Mouse (Mus musculus) embryonic facial prominence, embryonic 15.5 days (tissue): ENCODE data around the gene Apopt1. TPM values are rescaled to one million over a fixed set of nuclear protein-coding genes. Genes with fewer than 3 reads are reported as not detected.

Experiments
- ATAC-seq: fragments of 200-750 bp; cut with Nextera tagmentation; 2 replicates; pipeline ENCODE4 v1.8.0; 2017; ENCODE audit warnings: low read depth, moderate TSS enrichment; ENCODE audit not compliant: insufficient number of reproducible peaks, low FRiP score, low TSS enrichment
- H3K27ac ChIP-seq: fragments of 300-500 bp; sonication (generic); replicated peaks from 2 replicates; pipeline ENCODE4 v1.5.1; 2015; ENCODE audit warnings: mild to moderate bottlenecking, inconsistent platforms
- H3K27me3 ChIP-seq: fragments of 300-500 bp; sonication (generic); 2 replicates; pipeline ENCODE4 v1.6.1; 2015; ENCODE audit warnings: inconsistent platforms
- H3K36me3 ChIP-seq: fragments of 300-500 bp; sonication (generic); 2 replicates; pipeline ENCODE4 v1.6.1; 2015; ENCODE audit warnings: mild to moderate bottlenecking, inconsistent platforms
- H3K4me1 ChIP-seq: fragments of 300-500 bp; sonication (generic); 2 replicates; pipeline ENCODE4 v1.6.1; 2015; ENCODE audit warnings: inconsistent platforms
- H3K4me2 ChIP-seq: fragments of 300-500 bp; sonication (generic); replicated peaks from 2 replicates; pipeline ENCODE4 v1.6.1; 2015; ENCODE audit warnings: mild to moderate bottlenecking, inconsistent platforms
- H3K4me3 ChIP-seq: fragments of 300-500 bp; sonication (generic); replicated peaks from 2 replicates; pipeline ENCODE4 v1.5.1; 2015; ENCODE audit warnings: mild to moderate bottlenecking, inconsistent platforms
- H3K9ac ChIP-seq: fragments of 300-500 bp; sonication (generic); 2 replicates; pipeline ENCODE4 v1.6.1; 2015; ENCODE audit warnings: inconsistent platforms
- H3K9me3 ChIP-seq: fragments of 300-500 bp; sonication (generic); replicated peaks from 2 replicates; pipeline ENCODE4 v1.6.1; 2016; ENCODE audit warnings: inconsistent platforms
- WGBS: fragments of 180-500 bp; shearing (Covaris S2); methylation state at CpG from one replicate; pipeline ENCODE4 v1.1.7; 2015; 5-methylcytosine and 5-hydroxymethylcytosine counted together
- polyA plus RNA-seq: library from polyadenylated mRNA; unstranded; fragments of >200 nt; fragmentation: Nextera tagmentation; extraction: Ambion mirVana; gene quantifications from 2 replicates; pipeline ENCODE4 v1.2.1, GENCODE M21; 2015

Apopt1 gene
- polyA plus RNA-seq, 1 experiment from 2014 or later = 55.7 TPM

DNA sequence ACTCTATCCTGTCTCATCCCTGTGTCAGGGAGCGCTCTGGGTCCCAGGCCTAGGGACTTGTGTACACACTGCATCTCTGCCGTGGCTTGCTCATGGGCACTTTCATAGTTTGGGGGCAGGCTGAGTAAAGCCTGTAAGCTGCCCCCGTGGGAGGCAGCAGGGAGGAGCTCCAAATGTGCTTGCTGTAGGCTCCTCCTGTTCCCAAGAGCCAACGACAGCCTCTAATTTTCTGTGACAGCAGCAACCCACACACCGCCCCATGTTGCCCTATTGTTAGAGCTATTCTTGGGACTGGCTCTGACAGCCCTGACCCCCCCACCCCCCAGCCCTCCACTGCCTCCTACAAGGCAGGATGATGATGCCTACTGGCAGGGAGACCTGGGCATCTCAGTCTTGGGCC lies 31.1 kb upstream of the Apopt1 start:
- no peak overlapping the region for H3K9ac ChIP-seq
- no peak overlapping the region for H3K27ac ChIP-seq
- no peak overlapping the region for H3K4me3 ChIP-seq
- no peaks in the 10 kb centered on the region for H3K27me3 ChIP-seq
- peaks cover 23% of the 10 kb centered on the region for H3K36me3 ChIP-seq
- peaks cover 26% of the 10 kb centered on the region for H3K4me1 ChIP-seq
- no peaks in the 10 kb centered on the region for H3K9me3 ChIP-seq
- no peak for ATAC-seq
- H3K4me2 ChIP-seq = no peak overlapping the region
- 73% methylated on average over 5 of the region's 5 CpGs for WGBS

DNA sequence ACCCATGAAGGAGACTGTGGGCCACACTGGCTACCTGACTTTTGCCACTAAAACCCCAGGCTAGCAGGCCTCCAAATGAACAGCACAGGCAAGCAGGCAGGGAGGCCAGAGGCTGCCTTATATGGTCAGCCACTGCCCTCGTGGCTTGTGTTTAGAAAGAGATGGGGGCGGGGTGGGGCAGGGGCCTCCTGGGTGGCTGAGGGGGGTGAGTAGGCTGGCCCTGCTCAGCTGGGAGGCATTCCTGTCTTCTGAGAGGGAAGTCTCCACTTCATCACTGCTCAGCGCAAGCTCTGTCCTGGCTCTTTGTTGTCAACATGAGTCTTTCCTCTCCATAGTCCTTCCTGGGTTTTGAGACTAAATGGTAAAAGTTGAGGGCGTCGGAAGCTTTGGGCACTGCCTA lies 30.3 kb upstream of the Apopt1 start:
- H3K27ac ChIP-seq = 0 out of 2 replicates have a peak overlapping the region, but pooled peaks have one; percentile 12
- WGBS = 72% methylated on average over 5 of the region's 5 CpGs
- H3K36me3 ChIP-seq = peaks cover 23% of the 10 kb centered on the region

GRCm38 (mm10) chr12:111686390-111686789 lies 26.7 kb upstream of the Apopt1 start:
- H3K27ac ChIP-seq = no peak overlapping the region
- H3K27me3 ChIP-seq = no peaks in the 10 kb centered on the region
- H3K36me3 ChIP-seq = peaks cover 11% of the 10 kb centered on the region; the same call in 1 of the 2 replicates
- no peak overlapping the region for H3K4me3 ChIP-seq
- no peak overlapping the region for H3K4me2 ChIP-seq
- peaks cover 28% of the 10 kb centered on the region for H3K4me1 ChIP-seq
- no peak for ATAC-seq
- no peak overlapping the region for H3K9ac ChIP-seq
- WGBS = 77% methylated on average over 4 of the region's 4 CpGs
- H3K9me3 ChIP-seq = no peaks in the 10 kb centered on the region

More for the DNA sequence above, 30.3 kb upstream of the Apopt1 start:
- Histone ChIP-seq H3K4me2 (no peak overlapping the region), H3K27me3 (no peaks in the 10 kb centered on the region), H3K9ac (no peak overlapping the region), H3K9me3 (no peaks in the 10 kb centered on the region), H3K4me3 (no peak overlapping the region), H3K4me1 (peaks cover 28% of the 10 kb centered on the region)
- ATAC-seq = no peak

- Histone ChIP-seq H3K9ac (no peak overlapping the region), H3K27me3 (no peaks in the 10 kb centered on the region), H3K9me3 (no peaks in the 10 kb centered on the region), H3K4me2 (no peak overlapping the region), H3K27ac (peak overlapping the region; percentile 58; the same call in 1 of the 2 replicates), H3K4me1 (peaks cover 31% of the 10 kb centered on the region), H3K36me3 (no peaks in the 10 kb centered on the region; the same call in 1 of the 2 replicates), H3K4me3 (no peak overlapping the region)
- WGBS = 17% methylated on average over 14 of the region's 14 CpGs
- ATAC-seq = peak; percentile 66
Measured at GRCm38 (mm10) chr12:111687350-111688068, 25.6 kb upstream of the Apopt1 start.

GRCm38 (mm10) chr12:111688069-111688428 lies 25.0 kb upstream of the Apopt1 start:
- no peaks in the 10 kb centered on the region for H3K27me3 ChIP-seq
- H3K9ac ChIP-seq = no peak overlapping the region
- H3K36me3 ChIP-seq = no peaks in the 10 kb centered on the region; the same call in 1 of the 2 replicates
- H3K27ac ChIP-seq = peak overlapping the region; percentile 58; the same call in 1 of the 2 replicates
- H3K4me1 ChIP-seq = peaks cover 33% of the 10 kb centered on the region
- H3K4me2 ChIP-seq = no peak overlapping the region
- H3K9me3 ChIP-seq = no peaks in the 10 kb centered on the region
- ATAC-seq = no peak
- H3K4me3 ChIP-seq = no peak overlapping the region
- 43% methylated on average over 2 of the region's 2 CpGs for WGBS

DNA sequence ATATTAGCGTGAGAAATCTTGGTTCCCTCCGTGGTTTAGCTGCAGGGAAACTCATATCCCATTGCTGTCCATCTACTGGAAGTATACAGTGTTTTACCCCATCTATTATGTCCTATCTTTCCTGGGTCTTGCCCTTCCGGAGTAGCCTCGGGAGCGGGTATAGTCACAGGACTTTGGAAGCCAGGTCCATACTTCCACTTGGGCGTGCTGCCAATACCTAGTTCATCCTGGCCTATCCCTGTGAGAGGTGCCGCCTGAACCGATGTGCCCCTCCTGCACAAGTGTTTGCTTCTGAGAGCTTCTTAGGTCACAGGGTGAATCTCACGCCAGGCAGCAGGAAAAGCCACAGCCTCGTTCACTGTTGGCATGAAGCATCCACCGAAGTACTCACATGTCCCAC lies 23.6 kb upstream of the Apopt1 start:
- peaks cover 47% of the 10 kb centered on the region for H3K4me1 ChIP-seq
- no peak overlapping the region for H3K4me2 ChIP-seq
- no peaks in the 10 kb centered on the region for H3K9me3 ChIP-seq
- H3K4me3 ChIP-seq = no peak overlapping the region
- WGBS = 71% methylated on average over 11 of the region's 11 CpGs
- no peak for ATAC-seq
- no peak overlapping the region for H3K27ac ChIP-seq
- no peaks in the 10 kb centered on the region for H3K36me3 ChIP-seq
- H3K27me3 ChIP-seq = no peaks in the 10 kb centered on the region
- no peak overlapping the region for H3K9ac ChIP-seq

DNA sequence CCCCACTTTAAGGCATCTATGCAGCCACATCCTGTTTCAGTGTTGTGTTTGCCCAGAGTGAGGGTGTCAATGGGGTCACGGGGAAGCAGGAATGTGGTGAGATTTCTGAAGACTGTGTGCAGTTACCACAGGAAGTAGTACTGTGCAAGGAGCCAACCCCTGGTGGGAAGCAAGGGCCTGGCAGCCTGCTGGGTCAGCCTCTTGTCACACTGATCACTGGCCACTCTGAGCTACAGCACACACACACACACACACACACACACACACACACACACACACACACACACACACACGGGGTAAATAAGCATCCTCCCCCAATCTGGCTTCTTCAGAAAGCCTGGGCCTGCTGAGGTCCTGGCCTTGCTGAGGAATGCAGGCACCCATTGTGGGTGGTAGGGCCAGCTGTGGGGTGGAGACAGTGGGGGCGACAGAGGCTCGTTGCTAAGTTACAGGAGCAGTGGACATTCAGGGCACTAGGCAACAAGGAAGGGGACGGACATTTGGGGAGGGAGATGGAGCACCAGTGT lies 21.7 kb upstream of the Apopt1 start:
- Histone ChIP-seq H3K27ac (peak overlapping the region; percentile 44; the same call in 1 of the 2 replicates), H3K4me2 (no peak overlapping the region), H3K9me3 (no peaks in the 10 kb centered on the region), H3K36me3 (no peaks in the 10 kb centered on the region), H3K4me1 (peaks cover 65% of the 10 kb centered on the region), H3K27me3 (no peaks in the 10 kb centered on the region), H3K9ac (no peak overlapping the region), H3K4me3 (no peak overlapping the region)
- 31% methylated on average over 5 of the region's 5 CpGs for WGBS
- no peak for ATAC-seq

- H3K36me3 ChIP-seq = no peaks in the 10 kb centered on the region
- H3K4me1 ChIP-seq = peaks cover 57% of the 10 kb centered on the region
- H3K9me3 ChIP-seq = no peaks in the 10 kb centered on the region
- H3K4me2 ChIP-seq = no peak overlapping the region
- no peak for ATAC-seq
- 71% methylated on average over 5 of the region's 5 CpGs for WGBS
- no peak overlapping the region for H3K9ac ChIP-seq
- no peaks in the 10 kb centered on the region for H3K27me3 ChIP-seq
- H3K4me3 ChIP-seq = no peak overlapping the region
- no peak overlapping the region for H3K27ac ChIP-seq
Measured at GRCm38 (mm10) chr12:111692899-111693298, 20.2 kb upstream of the Apopt1 start.

GRCm38 (mm10) chr12:111693341-111694270 lies 19.5 kb upstream of the Apopt1 start:
- WGBS = 38% methylated on average over 18 of the region's 18 CpGs
- Histone ChIP-seq H3K27me3 (no peaks in the 10 kb centered on the region), H3K9me3 (no peaks in the 10 kb centered on the region), H3K9ac (peak overlapping the region; percentile 12; the same call in 1 of the 2 replicates), H3K36me3 (no peaks in the 10 kb centered on the region), H3K4me2 (peak overlapping the region; percentile 34), H3K27ac (peak overlapping the region; percentile 66), H3K4me1 (peaks cover 53% of the 10 kb centered on the region), H3K4me3 (no peak overlapping the region)
- peak; percentile 66 for ATAC-seq

DNA sequence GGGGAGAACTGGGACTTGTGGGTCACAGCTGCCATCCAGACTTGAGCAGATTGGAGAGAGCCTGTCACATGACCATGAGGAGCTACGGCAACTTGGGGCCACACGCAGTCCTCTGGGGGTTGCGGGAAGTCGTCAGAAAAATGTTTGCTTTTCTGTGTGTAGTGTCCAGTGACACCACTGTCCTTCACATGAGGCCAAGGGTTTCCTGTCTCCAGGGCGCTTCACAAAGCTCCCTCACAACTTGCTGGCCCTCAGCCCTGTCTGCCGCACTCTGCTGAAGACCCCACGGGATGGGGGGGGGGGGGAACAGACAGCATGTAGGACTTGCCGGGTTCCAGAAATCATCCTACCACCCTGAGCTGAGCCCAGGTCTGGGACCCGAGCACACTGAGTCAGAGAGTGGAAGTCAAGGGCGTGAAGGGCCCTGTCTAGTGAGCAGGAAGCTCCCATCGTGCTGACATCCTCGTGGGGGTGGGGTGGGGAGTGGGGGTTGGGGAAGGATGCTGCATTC lies 18.7 kb upstream of the Apopt1 start:
- no peak overlapping the region for H3K4me3 ChIP-seq
- peak overlapping the region; percentile 66 for H3K27ac ChIP-seq
- H3K4me2 ChIP-seq = peak overlapping the region; percentile 34
- 12% methylated on average over 12 of the region's 12 CpGs for WGBS
- ATAC-seq = no peak
- H3K9me3 ChIP-seq = no peaks in the 10 kb centered on the region
- no peaks in the 10 kb centered on the region for H3K27me3 ChIP-seq
- no peaks in the 10 kb centered on the region for H3K36me3 ChIP-seq
- peaks cover 53% of the 10 kb centered on the region for H3K4me1 ChIP-seq
- 0 out of 2 replicates have a peak overlapping the region, but pooled peaks have one; percentile 12 for H3K9ac ChIP-seq
